Mouse (Mus musculus): ENCODE data around the gene Stxbp1.

Stxbp1 gene

GRCm38 (mm10) chr2:32750887-32751664 lies 96.0 kb downstream of the Stxbp1 start:
- DNase-seq, result no peak

GRCm38 (mm10) chr2:32750199-32750598 lies 96.8 kb downstream of the Stxbp1 start:
- no peak for DNase-seq

- DNase-seq, result no peak
Measured at GRCm38 (mm10) chr2:32749082-32749481, 98.0 kb downstream of the Stxbp1 start.

- no peak for DNase-seq
Measured at GRCm38 (mm10) chr2:32744272-32744982, 102.6 kb downstream of the Stxbp1 start.

- DNase-seq, result no peak
Measured at GRCm38 (mm10) chr2:32742173-32742531, 104.9 kb downstream of the Stxbp1 start.

GRCm38 (mm10) chr2:32741273-32742172 lies 105.5 kb downstream of the Stxbp1 start:
- no peak for DNase-seq

- no peak for DNase-seq
Measured at GRCm38 (mm10) chr2:32740916-32741272, 106.2 kb downstream of the Stxbp1 start, which contains the start of gene 6330409D20Rik. TSS of gene 6330409D20Rik (minus strand) at chr2:32741016.

- DNase-seq, result no peak
Measured at GRCm38 (mm10) chr2:32739311-32739710, 107.7 kb downstream of the Stxbp1 start.

All from thymus, postnatal 36 days (tissue).